Mouse (Mus musculus) G1E (cell line): Measurements from ENCODE around the gene Spic.

Source experiments
- CTCF ChIP-seq: IDR thresholded peaks from 2 replicates; pipeline ENCODE4 v1.5.1; 2012; ENCODE audit warnings: low read depth, low read length, inconsistent platforms, mixed read lengths
- GATA1 ChIP-seq: IDR thresholded peaks from 2 replicates; pipeline ENCODE4 v1.6.1; 2012; ENCODE audit warnings: borderline replicate concordance, low read length, inconsistent platforms, mixed read lengths
- POLR2AphosphoS5 ChIP-seq: IDR thresholded peaks from 2 replicates; pipeline ENCODE4 v1.6.1; 2012; ENCODE audit warnings: low read depth, low read length, inconsistent platforms; ENCODE audit not compliant: insufficient replicate concordance
- TAL1 ChIP-seq: conservative IDR thresholded peaks from 2 replicates; pipeline ENCODE4 v1.6.1; 2012; ENCODE audit warnings: low read depth, low read length, inconsistent platforms, mixed read lengths

- TF ChIP-seq CTCF (no peak), POLR2AphosphoS5 (no peak), GATA1 (no peak), TAL1 (no peak)
Measured at GRCm38 (mm10) chr10:88712359-88712758, 27.5 kb upstream of the Spic start.
